Mouse (Mus musculus) lung, embryonic 16.5 days (tissue): Measurements from ENCODE around the gene Scube2. TPM values are rescaled to one million over a fixed set of nuclear protein-coding genes. Genes with fewer than 3 reads are reported as not detected.

Experiments
- ATAC-seq: fragments of 200-750 bp; cut with Nextera tagmentation; 2 replicates; pipeline ENCODE4 v1.8.0; 2017; ENCODE audit warnings: low read depth, mild to moderate bottlenecking, moderate library complexity
- H3K27ac ChIP-seq: fragments of 300-500 bp; sonication (generic); 2 replicates; pipeline ENCODE4 v1.5.1; 2014; ENCODE audit warnings: mild to moderate bottlenecking, control low read depth, low read length
- H3K27me3 ChIP-seq: fragments of 300-500 bp; sonication (generic); 2 replicates; pipeline ENCODE4 v1.6.1; 2014; ENCODE audit warnings: low read depth, low read length, mixed read lengths; ENCODE audit not compliant: control insufficient read depth, insufficient read depth
- H3K36me3 ChIP-seq: fragments of 300-500 bp; sonication (generic); 2 replicates; pipeline ENCODE4 v1.6.1; 2014; ENCODE audit warnings: low read length; ENCODE audit not compliant: control insufficient read depth, insufficient read depth
- H3K4me1 ChIP-seq: fragments of 300-500 bp; sonication (generic); replicated peaks from 2 replicates; pipeline ENCODE4 v1.6.1; 2014; ENCODE audit warnings: low read length, mixed read lengths; ENCODE audit not compliant: control insufficient read depth, insufficient read depth
- H3K4me2 ChIP-seq: fragments of 300-500 bp; sonication (generic); 2 replicates; pipeline ENCODE4 v1.6.1; 2014; ENCODE audit warnings: low read depth, low read length, control low read depth
- H3K4me3 ChIP-seq: fragments of 300-500 bp; sonication (generic); 2 replicates; pipeline ENCODE4 v1.5.1; 2014; ENCODE audit warnings: mild to moderate bottlenecking, low read length, control low read depth
- H3K9ac ChIP-seq: fragments of 300-500 bp; sonication (generic); 2 replicates; pipeline ENCODE4 v1.6.1; 2014; ENCODE audit warnings: low read length, control low read depth
- H3K9me3 ChIP-seq: fragments of 300-500 bp; sonication (generic); 2 replicates; pipeline ENCODE4 v1.6.1; 2016; ENCODE audit warnings: low read length; ENCODE audit not compliant: control insufficient read depth
- WGBS: fragments of 180-500 bp; shearing (Covaris S2); extraction: QIAGEN DNeasy Blood & Tissue Kit; methylation state at CpG from one replicate; pipeline ENCODE4 v1.1.7; 2014; 5-methylcytosine and 5-hydroxymethylcytosine counted together
- polyA plus RNA-seq: library from polyadenylated mRNA; unstranded; fragments of >200 nt; fragmentation: Nextera tagmentation; extraction: Ambion mirVana; gene quantifications from 2 replicates; pipeline ENCODE4 v1.2.1, GENCODE M21; 2015

Gene Scube2
- polyA plus RNA-seq, 1 experiment from 2014 or later, result 4.1 TPM

DNA sequence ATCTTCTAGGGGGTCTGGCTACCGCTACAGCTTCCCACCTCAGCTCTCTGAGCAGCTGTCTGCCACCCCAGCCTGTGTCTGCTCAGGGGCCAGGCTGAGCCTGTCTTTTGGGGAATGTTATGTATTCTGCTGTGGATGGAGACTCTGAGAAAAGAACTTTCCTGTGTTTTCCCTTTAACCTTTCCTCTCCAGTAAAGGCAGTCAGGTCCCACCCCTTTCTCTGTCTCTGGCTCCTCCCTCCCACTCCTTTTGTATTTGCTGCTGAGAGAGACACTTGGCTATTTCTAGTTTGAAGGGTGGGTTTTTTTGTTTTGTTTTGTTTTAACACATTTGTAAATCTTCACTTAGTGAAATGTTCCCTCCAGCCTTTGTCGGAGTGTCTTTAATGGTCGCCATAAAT, 1.2 kb upstream of the Scube2 start:
- no peak overlapping the region for H3K4me2 ChIP-seq
- H3K36me3 ChIP-seq, result no peaks in the 10 kb centered on the region
- ATAC-seq, result no peak
- H3K4me1 ChIP-seq, result peaks cover 17% of the 10 kb centered on the region
- H3K27me3 ChIP-seq, result peaks cover 17% of the 10 kb centered on the region; the same call in 1 of the 2 replicates
- 78% methylated on average over 3 of the region's 3 CpGs for WGBS
- no peaks in the 10 kb centered on the region for H3K9me3 ChIP-seq
- H3K27ac ChIP-seq, result no peak overlapping the region
- no peak overlapping the region for H3K4me3 ChIP-seq
- no peak overlapping the region for H3K9ac ChIP-seq

DNA sequence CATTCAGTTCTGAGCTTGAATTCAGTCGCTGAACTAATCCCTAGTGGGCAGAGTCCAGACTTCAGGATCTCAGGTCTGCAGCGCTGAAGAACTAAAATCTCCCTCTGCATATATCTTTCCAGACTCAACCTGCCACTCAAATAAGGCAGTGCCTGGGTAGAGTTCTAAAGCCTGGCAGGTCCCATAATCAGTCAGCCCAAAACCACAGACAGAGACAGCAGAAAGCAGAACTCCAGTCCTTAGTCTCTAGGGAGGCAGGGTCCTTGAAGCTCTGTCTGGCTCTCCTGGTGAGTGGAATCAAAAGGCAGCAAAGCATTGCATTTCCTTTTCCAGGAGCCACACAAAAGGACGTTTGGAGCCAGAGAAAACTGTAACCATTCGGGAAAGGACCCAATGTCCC, 1.9 kb downstream of the Scube2 start:
- Histone ChIP-seq H3K9ac (no peak overlapping the region), H3K27me3 (peaks cover 17% of the 10 kb centered on the region; the same call in 1 of the 2 replicates), H3K4me2 (no peak overlapping the region), H3K36me3 (no peaks in the 10 kb centered on the region), H3K4me1 (peaks cover 17% of the 10 kb centered on the region), H3K9me3 (no peaks in the 10 kb centered on the region), H3K4me3 (no peak overlapping the region), H3K27ac (no peak overlapping the region)
- 30% methylated on average over 4 of the region's 4 CpGs for WGBS
- no peak for ATAC-seq

DNA sequence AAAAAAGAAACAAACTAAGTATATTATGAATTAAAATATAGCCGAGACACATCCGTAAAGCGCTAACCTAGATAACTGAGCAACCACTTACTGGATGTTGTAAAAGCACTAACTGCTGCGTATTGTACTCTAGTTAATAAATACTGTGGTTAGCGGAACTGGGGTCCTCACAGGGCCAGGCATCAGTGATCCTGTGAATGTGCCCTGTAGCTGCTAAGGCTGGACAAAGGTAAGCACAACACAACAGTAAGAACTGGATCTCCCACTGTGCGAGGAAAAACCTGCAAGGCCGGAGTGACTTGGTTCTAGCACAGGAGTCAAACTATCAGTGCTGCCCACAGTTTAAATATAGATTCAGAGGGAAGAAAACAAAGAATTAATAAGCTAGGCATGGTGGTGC, 5.3 kb downstream of the Scube2 start:
- WGBS, result 69% methylated on average over 7 of the region's 7 CpGs
- H3K4me1 ChIP-seq, result peaks cover 8% of the 10 kb centered on the region
- H3K4me2 ChIP-seq, result no peak overlapping the region
- H3K9me3 ChIP-seq, result no peaks in the 10 kb centered on the region
- no peak overlapping the region for H3K27ac ChIP-seq
- H3K27me3 ChIP-seq, result peaks cover 13% of the 10 kb centered on the region; the same call in 1 of the 2 replicates
- H3K9ac ChIP-seq, result no peak overlapping the region
- no peak for ATAC-seq
- H3K36me3 ChIP-seq, result no peaks in the 10 kb centered on the region
- no peak overlapping the region for H3K4me3 ChIP-seq

GRCm38 (mm10) chr7:109859354-109859753, 6.1 kb downstream of the Scube2 start:
- Histone ChIP-seq H3K36me3 (no peaks in the 10 kb centered on the region), H3K4me2 (no peak overlapping the region), H3K4me3 (no peak overlapping the region), H3K27ac (no peak overlapping the region), H3K9ac (no peak overlapping the region), H3K9me3 (no peaks in the 10 kb centered on the region), H3K4me1 (peaks cover 5% of the 10 kb centered on the region), H3K27me3 (peaks cover 6% of the 10 kb centered on the region; the same call in 1 of the 2 replicates)
- ATAC-seq, result peak; percentile 75
- 12% methylated on average over 6 of the region's 6 CpGs for WGBS

GRCm38 (mm10) chr7:109852752-109853212, 12.7 kb downstream of the Scube2 start:
- ATAC-seq, result peak; percentile 59; the same call in 1 of the 2 replicates
- WGBS, result 40% methylated on average over 7 of the region's 7 CpGs
- no peak overlapping the region for H3K4me3 ChIP-seq
- H3K4me1 ChIP-seq, result 0 out of 2 replicates have a peak, but pooled peaks cover 5% of the 10 kb centered on the region
- no peaks in the 10 kb centered on the region for H3K36me3 ChIP-seq
- H3K4me2 ChIP-seq, result no peak overlapping the region
- no peak overlapping the region for H3K27ac ChIP-seq
- H3K9ac ChIP-seq, result no peak overlapping the region
- H3K27me3 ChIP-seq, result no peaks in the 10 kb centered on the region
- H3K9me3 ChIP-seq, result no peaks in the 10 kb centered on the region

GRCm38 (mm10) chr7:109852017-109852416, 13.5 kb downstream of the Scube2 start:
- H3K27me3 ChIP-seq, result no peaks in the 10 kb centered on the region
- no peak overlapping the region for H3K27ac ChIP-seq
- H3K4me1 ChIP-seq, result 0 out of 2 replicates have a peak, but pooled peaks cover 5% of the 10 kb centered on the region
- no peak for ATAC-seq
- H3K9me3 ChIP-seq, result no peaks in the 10 kb centered on the region
- 73% methylated on average over 7 of the region's 7 CpGs for WGBS
- no peak overlapping the region for H3K9ac ChIP-seq
- no peak overlapping the region for H3K4me3 ChIP-seq
- no peaks in the 10 kb centered on the region for H3K36me3 ChIP-seq
- H3K4me2 ChIP-seq, result no peak overlapping the region

DNA sequence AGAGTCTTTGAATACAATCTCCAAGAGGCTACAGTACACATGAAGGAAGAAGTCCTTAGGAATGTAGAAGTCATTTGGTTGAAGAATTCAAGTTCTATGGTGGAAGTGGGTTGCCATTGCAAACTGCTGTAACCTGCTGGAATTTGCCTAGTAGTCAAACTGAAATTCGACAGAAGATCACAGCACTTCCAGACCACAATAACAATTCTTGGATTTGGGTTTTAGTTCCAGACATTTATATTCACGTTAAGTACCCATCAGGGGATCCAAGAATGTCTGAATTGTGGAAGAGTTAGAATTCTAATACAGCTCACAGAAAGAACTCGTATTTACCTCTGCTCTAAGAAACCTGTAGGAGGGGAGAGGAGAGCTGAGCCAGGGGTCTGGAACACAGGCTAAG, 14.9 kb downstream of the Scube2 start:
- WGBS, result 77% methylated on average over 3 of the region's 3 CpGs

DNA sequence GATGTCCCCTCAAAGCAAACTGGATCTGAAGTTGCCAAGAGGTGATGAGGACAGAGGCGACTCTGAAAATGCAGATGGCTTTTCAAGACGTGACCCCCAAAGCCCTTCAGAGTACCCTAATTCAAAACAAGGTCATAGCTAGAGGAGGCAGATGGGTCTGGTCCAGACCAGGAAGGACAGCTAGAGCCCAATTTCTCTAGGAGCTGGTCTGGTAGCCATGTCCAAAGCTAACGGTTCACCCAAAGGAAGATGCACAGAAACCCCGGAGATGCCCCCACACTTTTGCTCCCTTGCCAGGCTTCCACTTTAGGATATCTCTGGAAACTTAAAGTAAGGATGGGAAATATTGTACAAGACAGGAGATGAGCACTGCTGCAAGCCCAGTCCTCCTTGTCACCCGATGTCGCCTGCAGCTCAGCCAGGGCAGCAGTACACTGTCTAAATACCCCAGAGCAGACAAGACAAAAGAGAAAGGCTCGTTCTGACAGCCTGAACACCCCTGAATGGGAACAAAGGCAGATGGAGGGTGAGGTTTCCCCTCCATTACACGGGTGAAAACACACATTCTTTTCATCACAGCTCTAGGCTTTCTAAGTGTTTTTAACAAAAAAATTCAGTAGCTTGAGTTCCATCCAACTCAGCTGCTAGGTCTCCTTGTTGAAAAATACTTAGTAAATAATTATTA, 15.6 kb downstream of the Scube2 start:
- Histone ChIP-seq H3K27ac (no peak overlapping the region), H3K4me1 (0 out of 2 replicates have a peak, but pooled peaks cover 5% of the 10 kb centered on the region), H3K4me3 (no peak overlapping the region), H3K4me2 (no peak overlapping the region), H3K27me3 (no peaks in the 10 kb centered on the region), H3K36me3 (no peaks in the 10 kb centered on the region), H3K9me3 (no peaks in the 10 kb centered on the region), H3K9ac (no peak overlapping the region)
- ATAC-seq, result no peak
- 54% methylated on average over 8 of the region's 8 CpGs for WGBS

More for the DNA sequence above, 14.9 kb downstream of the Scube2 start:
- Histone ChIP-seq H3K9me3 (no peaks in the 10 kb centered on the region), H3K9ac (no peak overlapping the region), H3K36me3 (no peaks in the 10 kb centered on the region), H3K27ac (no peak overlapping the region), H3K4me1 (0 out of 2 replicates have a peak, but pooled peaks cover 5% of the 10 kb centered on the region), H3K4me3 (no peak overlapping the region), H3K4me2 (no peak overlapping the region), H3K27me3 (no peaks in the 10 kb centered on the region)
- ATAC-seq, result no peak

DNA sequence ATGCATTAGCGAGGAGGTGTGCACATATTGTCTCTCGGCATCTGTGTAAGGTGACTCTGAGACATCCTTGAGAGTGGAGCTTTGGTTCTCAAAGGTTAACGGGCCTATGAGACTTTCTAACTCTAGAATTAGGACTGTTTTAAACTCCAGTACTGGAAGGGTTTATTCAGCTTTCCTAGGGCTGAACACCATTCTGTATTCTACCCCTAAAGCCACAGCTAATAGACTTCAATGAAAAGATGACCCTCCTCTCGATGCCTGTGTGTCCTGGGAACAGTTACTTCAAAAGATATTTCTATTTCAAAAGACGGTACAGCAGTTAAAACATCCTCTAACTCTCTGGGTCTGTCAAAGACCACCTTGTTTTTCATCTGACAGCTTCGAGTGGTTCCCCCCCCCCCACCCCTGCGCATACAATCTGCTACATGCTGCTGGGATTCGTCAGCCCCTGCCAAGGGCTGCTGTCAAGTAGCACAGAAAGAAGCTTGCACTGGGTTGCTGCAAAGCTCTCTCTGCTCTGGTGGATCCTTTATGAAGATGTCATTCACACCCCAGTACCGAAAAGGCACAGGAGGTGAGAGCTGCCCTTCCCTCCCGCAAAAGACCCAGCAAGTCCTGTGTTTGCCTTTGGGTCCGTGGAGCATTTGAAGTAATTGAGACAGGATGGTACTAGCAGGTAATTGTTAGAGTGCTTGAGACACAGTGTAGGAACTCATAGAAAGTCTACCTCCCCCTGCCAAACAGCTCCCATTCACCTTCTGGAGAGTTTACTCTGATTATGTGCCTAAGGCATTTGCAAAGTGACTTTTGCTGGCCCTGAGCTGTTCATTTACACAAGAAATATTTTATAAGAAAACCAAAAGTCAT, 16.4 kb downstream of the Scube2 start:
- Histone ChIP-seq H3K4me1 (0 out of 2 replicates have a peak, but pooled peaks cover 5% of the 10 kb centered on the region), H3K4me2 (no peak overlapping the region), H3K27me3 (no peaks in the 10 kb centered on the region), H3K9ac (no peak overlapping the region), H3K4me3 (no peak overlapping the region), H3K9me3 (no peaks in the 10 kb centered on the region), H3K27ac (no peak overlapping the region), H3K36me3 (no peaks in the 10 kb centered on the region)
- WGBS, result 33% methylated on average over 11 of the region's 11 CpGs
- no peak for ATAC-seq
